Mouse (Mus musculus) hindbrain, postnatal 0 days (tissue): Measurements from ENCODE around the gene Plpp2. TPM values are rescaled to one million over a fixed set of nuclear protein-coding genes. Genes with fewer than 3 reads are reported as not detected.

Experiments
- ATAC-seq: fragments of 200-750 bp; cut with Nextera tagmentation; 2 replicates; pipeline ENCODE4 v1.8.0; 2017; ENCODE audit warnings: mild to moderate bottlenecking, moderate TSS enrichment, moderate library complexity
- DNase-seq: peaks from one replicate; pipeline ENCODE4 v3.0.0-alpha.2; 2015; ENCODE audit warnings: low spot score
- H3K27ac ChIP-seq: fragments of 300-500 bp; sonication (generic); 2 replicates; pipeline ENCODE4 v1.5.1; 2014; ENCODE audit warnings: mild to moderate bottlenecking
- H3K27me3 ChIP-seq: fragments of 300-500 bp; sonication (generic); 2 replicates; pipeline ENCODE4 v1.6.1; 2014; ENCODE audit warnings: low read length, mixed read lengths; ENCODE audit not compliant: insufficient read depth
- H3K36me3 ChIP-seq: fragments of 300-500 bp; sonication (generic); 2 replicates; pipeline ENCODE4 v1.6.1; 2014; ENCODE audit warnings: low read length, mixed read lengths; ENCODE audit not compliant: insufficient read depth
- H3K4me1 ChIP-seq: fragments of 300-500 bp; sonication (generic); 2 replicates; pipeline ENCODE4 v1.6.1; 2014; ENCODE audit warnings: antibody characterized with exemption, low read length, mixed read lengths; ENCODE audit not compliant: insufficient read depth
- H3K4me2 ChIP-seq: fragments of 300-500 bp; sonication (generic); 2 replicates; pipeline ENCODE4 v1.6.1; 2014; ENCODE audit warnings: low read depth, mild to moderate bottlenecking, low read length, moderate library complexity, mixed read lengths
- H3K4me3 ChIP-seq: fragments of 300-500 bp; sonication (generic); 2 replicates; pipeline ENCODE4 v1.5.1; 2014; ENCODE audit warnings: low read length
- H3K9ac ChIP-seq: fragments of 300-500 bp; sonication (generic); replicated peaks from 2 replicates; pipeline ENCODE4 v1.6.1; 2014; ENCODE audit warnings: mild to moderate bottlenecking, low read length, moderate library complexity, mixed read lengths
- H3K9me3 ChIP-seq: fragments of 300-500 bp; sonication (generic); 2 replicates; pipeline ENCODE4 v1.6.1; 2016; ENCODE audit warnings: low read length, mixed read lengths
- CTCF ChIP-seq: IDR thresholded peaks from 2 replicates; pipeline ENCODE4 v1.5.1; 2016; ENCODE audit warnings: antibody characterized with exemption, control low read depth, low read depth
- WGBS: fragments of 180-500 bp; shearing (Covaris S2); extraction: QIAGEN DNeasy Blood & Tissue Kit; methylation state at CpG from one replicate; pipeline ENCODE4 v1.1.7; 2014; 5-methylcytosine and 5-hydroxymethylcytosine counted together
- polyA plus RNA-seq: library from polyadenylated mRNA; unstranded; fragments of >200 nt; fragmentation: Nextera tagmentation; extraction: Ambion mirVana; gene quantifications from 2 replicates; pipeline ENCODE4 v1.2.1, GENCODE M21; 2015
- total RNA-seq: library from RNA; depleted of rRNA; stranded (reverse); fragments of >200 nt; gene quantifications from 2 replicates; pipeline ENCODE4 v1.2.3, GENCODE M21; 2014

Plpp2 gene
- total and polyA plus RNA-seq, 2 experiments from 2014 or later = 17.7 to 30.3 TPM

- Histone ChIP-seq H3K27ac (no peak overlapping the region), H3K4me2 (no peak overlapping the region), H3K27me3 (no peaks in the 10 kb centered on the region), H3K4me3 (no peak overlapping the region), H3K36me3 (peaks cover 76% of the 10 kb centered on the region), H3K9me3 (no peaks in the 10 kb centered on the region), H3K9ac (no peak overlapping the region), H3K4me1 (no peaks in the 10 kb centered on the region)
- no peak for TF ChIP-seq CTCF
- DNase-seq (no peak), ATAC-seq (no peak)
- WGBS = 88% methylated on average over 12 of the region's 12 CpGs
Measured at GRCm38 (mm10) chr10:79545891-79546290, 12.3 kb upstream of the Plpp2 start.

- DNase-seq (no peak), ATAC-seq (no peak)
- Histone ChIP-seq H3K9ac (no peak overlapping the region), H3K4me3 (no peak overlapping the region), H3K27me3 (no peaks in the 10 kb centered on the region), H3K4me1 (no peaks in the 10 kb centered on the region), H3K4me2 (no peak overlapping the region), H3K27ac (no peak overlapping the region), H3K9me3 (no peaks in the 10 kb centered on the region), H3K36me3 (peaks cover 81% of the 10 kb centered on the region)
- no peak for TF ChIP-seq CTCF
- 95% methylated on average over 5 of the region's 5 CpGs for WGBS
Measured at GRCm38 (mm10) chr10:79544631-79545030, 11.0 kb upstream of the Plpp2 start.

- H3K9ac ChIP-seq = no peak overlapping the region
- no peak overlapping the region for H3K27ac ChIP-seq
- H3K4me1 ChIP-seq = no peaks in the 10 kb centered on the region
- ATAC-seq (no peak), DNase-seq (no peak)
- TF ChIP-seq CTCF = no peak
- H3K36me3 ChIP-seq = peaks cover 79% of the 10 kb centered on the region
- no peaks in the 10 kb centered on the region for H3K27me3 ChIP-seq
- no peak overlapping the region for H3K4me3 ChIP-seq
- H3K4me2 ChIP-seq = no peak overlapping the region
- no peaks in the 10 kb centered on the region for H3K9me3 ChIP-seq
- WGBS = 88% methylated on average over 9 of the region's 9 CpGs
Measured at GRCm38 (mm10) chr10:79543884-79544597, 10.4 kb upstream of the Plpp2 start.

- Histone ChIP-seq H3K4me2 (no peak overlapping the region), H3K36me3 (peaks cover 63% of the 10 kb centered on the region), H3K4me3 (no peak overlapping the region), H3K4me1 (no peaks in the 10 kb centered on the region), H3K9me3 (no peaks in the 10 kb centered on the region), H3K27me3 (no peaks in the 10 kb centered on the region), H3K9ac (no peak overlapping the region), H3K27ac (no peak overlapping the region)
- ATAC-seq (no peak), DNase-seq (no peak)
- WGBS = 83% methylated on average over 11 of the region's 11 CpGs
- no peak for TF ChIP-seq CTCF
Measured at GRCm38 (mm10) chr10:79542171-79542570, 8.6 kb upstream of the Plpp2 start.

GRCm38 (mm10) chr10:79541522-79541921 is 7.9 kb upstream of the Plpp2 start:
- no peak overlapping the region for H3K4me3 ChIP-seq
- 57% methylated on average over 15 of the region's 15 CpGs for WGBS
- ATAC-seq = no peak
- DNase-seq = no peak
- H3K9me3 ChIP-seq = no peaks in the 10 kb centered on the region
- H3K27ac ChIP-seq = no peak overlapping the region
- H3K36me3 ChIP-seq = peaks cover 56% of the 10 kb centered on the region
- no peaks in the 10 kb centered on the region for H3K27me3 ChIP-seq
- no peak overlapping the region for H3K9ac ChIP-seq
- TF ChIP-seq CTCF = no peak
- H3K4me2 ChIP-seq = no peak overlapping the region
- H3K4me1 ChIP-seq = no peaks in the 10 kb centered on the region

- Histone ChIP-seq H3K27ac (no peak overlapping the region), H3K27me3 (no peaks in the 10 kb centered on the region), H3K4me2 (no peak overlapping the region), H3K9ac (no peak overlapping the region), H3K36me3 (peaks cover 51% of the 10 kb centered on the region), H3K4me1 (no peaks in the 10 kb centered on the region), H3K9me3 (no peaks in the 10 kb centered on the region), H3K4me3 (no peak overlapping the region)
- no peak for TF ChIP-seq CTCF
- 89% methylated on average over 11 of the region's 11 CpGs for WGBS
- ATAC-seq (no peak), DNase-seq (no peak)
Measured at GRCm38 (mm10) chr10:79540746-79541145, 7.2 kb upstream of the Plpp2 start.

GRCm38 (mm10) chr10:79539701-79540495 is 6.3 kb upstream of the Plpp2 start:
- no peaks in the 10 kb centered on the region for H3K27me3 ChIP-seq
- H3K4me2 ChIP-seq = no peak overlapping the region
- H3K9me3 ChIP-seq = no peaks in the 10 kb centered on the region
- no peak overlapping the region for H3K9ac ChIP-seq
- no peak for ATAC-seq
- 89% methylated on average over 16 of the region's 16 CpGs for WGBS
- H3K4me3 ChIP-seq = no peak overlapping the region
- H3K4me1 ChIP-seq = no peaks in the 10 kb centered on the region
- DNase-seq = no peak
- no peak for TF ChIP-seq CTCF
- H3K36me3 ChIP-seq = peaks cover 46% of the 10 kb centered on the region
- H3K27ac ChIP-seq = no peak overlapping the region
